Mouse (Mus musculus) hindbrain, embryonic 12.5 days (tissue): Measurements from ENCODE around the gene Acsf2. TPM values are rescaled to one million over a fixed set of nuclear protein-coding genes. Genes with fewer than 3 reads are reported as not detected.

Experiments
- ATAC-seq: fragments of 200-750 bp; cut with Nextera tagmentation; 2 replicates; pipeline ENCODE4 v1.8.0; 2017; ENCODE audit warnings: moderate TSS enrichment; ENCODE audit not compliant: low FRiP score
- H3K27ac ChIP-seq: fragments of 300-500 bp; sonication (generic); 2 replicates; pipeline ENCODE4 v1.5.1; 2016; ENCODE audit warnings: mild to moderate bottlenecking
- H3K27me3 ChIP-seq: fragments of 300-500 bp; sonication (generic); 2 replicates; pipeline ENCODE4 v1.6.1; 2016; ENCODE audit warnings: mild to moderate bottlenecking
- H3K36me3 ChIP-seq: fragments of 300-500 bp; sonication (generic); 2 replicates; pipeline ENCODE4 v1.6.1; 2016; ENCODE audit warnings: mild to moderate bottlenecking
- H3K4me1 ChIP-seq: fragments of 300-500 bp; sonication (generic); 2 replicates; pipeline ENCODE4 v1.6.1; 2016
- H3K4me2 ChIP-seq: fragments of 300-500 bp; sonication (generic); replicated peaks from 2 replicates; pipeline ENCODE4 v1.6.1; 2016; ENCODE audit warnings: mild to moderate bottlenecking
- H3K4me3 ChIP-seq: fragments of 300-500 bp; sonication (generic); 2 replicates; pipeline ENCODE4 v1.5.1; 2016; ENCODE audit warnings: mild to moderate bottlenecking
- H3K9ac ChIP-seq: fragments of 300-500 bp; sonication (generic); 2 replicates; pipeline ENCODE4 v1.6.1; 2016; ENCODE audit warnings: mild to moderate bottlenecking, moderate library complexity
- H3K9me3 ChIP-seq: fragments of 300-500 bp; sonication (generic); replicated peaks from 2 replicates; pipeline ENCODE4 v1.6.1; 2016; ENCODE audit warnings: mild to moderate bottlenecking
- WGBS: fragments of 180-500 bp; shearing (Covaris S2); methylation state at CpG from one replicate; pipeline ENCODE4 v1.1.7; 2016; 5-methylcytosine and 5-hydroxymethylcytosine counted together
- polyA plus RNA-seq: library from polyadenylated mRNA; unstranded; fragments of >200 nt; fragmentation: Nextera tagmentation; extraction: Ambion mirVana; gene quantifications from 2 replicates; pipeline ENCODE4 v1.2.1, GENCODE M21; 2016

Gene Acsf2
- polyA plus RNA-seq, 1 experiment from 2014 or later: 3.3 TPM

DNA sequence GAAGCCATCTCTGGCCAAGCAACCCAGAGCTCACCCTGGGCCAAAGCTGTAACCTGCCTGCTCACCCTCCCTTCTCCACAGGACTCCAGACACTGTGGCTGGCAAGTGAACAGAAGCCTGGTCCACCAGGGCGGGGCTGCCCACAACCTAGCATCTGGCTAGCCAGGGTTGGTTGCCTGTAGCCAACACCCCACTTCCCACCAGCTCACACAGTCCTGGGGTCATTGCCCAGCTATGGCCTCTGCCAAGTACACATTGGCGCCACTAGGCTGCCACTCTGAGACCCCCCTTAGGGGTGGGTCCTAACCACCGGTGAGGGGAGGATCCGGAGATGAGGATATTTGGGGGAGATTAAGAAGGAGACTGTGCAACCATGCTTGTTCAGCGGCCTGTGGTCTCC lies 37.9 kb downstream of the Acsf2 start:
- no peaks in the 10 kb centered on the region for H3K36me3 ChIP-seq
- 59% methylated on average over 5 of the region's 5 CpGs for WGBS
- peaks cover 19% of the 10 kb centered on the region for H3K4me1 ChIP-seq
- no peak for ATAC-seq
- peak overlapping the region; percentile 51; the same call in 1 of the 2 replicates for H3K4me2 ChIP-seq
- peaks cover 34% of the 10 kb centered on the region for H3K27me3 ChIP-seq
- no peaks in the 10 kb centered on the region for H3K9me3 ChIP-seq
- no peak overlapping the region for H3K9ac ChIP-seq
- 0 out of 2 replicates have a peak overlapping the region, but pooled peaks have one; percentile 26 for H3K4me3 ChIP-seq
- H3K27ac ChIP-seq: no peak overlapping the region

DNA sequence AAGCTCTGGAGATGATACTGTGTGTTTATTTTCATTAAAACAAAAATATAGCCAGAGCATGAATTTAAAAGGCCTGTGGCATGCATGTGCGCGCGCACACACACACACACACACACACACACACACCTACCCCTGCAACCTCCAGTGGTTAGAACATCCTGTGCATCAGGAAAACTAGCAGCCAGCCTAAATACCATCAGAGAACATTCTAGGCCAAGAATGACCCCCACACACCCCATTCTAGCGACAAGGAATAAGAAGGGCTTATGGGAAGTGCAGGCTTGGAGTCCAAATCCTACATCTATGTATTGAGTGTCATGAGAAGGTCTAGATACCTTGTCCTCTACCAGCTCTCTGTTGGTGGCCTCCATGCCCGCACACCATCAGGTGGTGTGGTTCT lies 38.3 kb downstream of the Acsf2 start:
- 92% methylated on average over 5 of the region's 5 CpGs for WGBS

DNA sequence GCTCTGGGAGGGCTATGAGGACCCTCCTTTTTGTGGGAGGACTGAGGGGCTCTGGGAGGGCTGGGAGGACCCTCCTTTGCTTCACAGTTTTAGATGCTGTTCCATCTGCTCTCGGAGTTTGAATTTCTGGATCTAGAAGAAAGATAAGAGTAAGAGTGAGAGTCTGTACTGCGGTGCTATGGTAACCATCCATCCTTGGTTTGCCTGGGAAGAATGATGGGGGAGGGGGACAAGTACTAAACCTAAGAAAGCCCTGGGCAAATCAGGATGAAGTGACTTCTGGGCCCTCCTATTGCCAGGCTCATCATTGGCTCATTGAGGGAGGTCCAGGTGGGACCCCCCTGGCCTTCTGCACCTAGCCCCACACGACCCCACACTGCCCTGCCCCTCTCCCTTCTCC lies 43.4 kb downstream of the Acsf2 start:
- Histone ChIP-seq H3K4me2 (no peak overlapping the region), H3K9me3 (no peaks in the 10 kb centered on the region), H3K4me1 (no peaks in the 10 kb centered on the region), H3K36me3 (no peaks in the 10 kb centered on the region), H3K9ac (no peak overlapping the region), H3K4me3 (no peak overlapping the region), H3K27me3 (no peaks in the 10 kb centered on the region), H3K27ac (no peak overlapping the region)
- ATAC-seq: no peak
- WGBS: 73% methylated on average over 3 of the region's 3 CpGs

More for the DNA sequence above, 38.3 kb downstream of the Acsf2 start:
- H3K9ac ChIP-seq: no peak overlapping the region
- no peak overlapping the region for H3K4me3 ChIP-seq
- H3K4me2 ChIP-seq: no peak overlapping the region
- H3K27ac ChIP-seq: no peak overlapping the region
- no peaks in the 10 kb centered on the region for H3K36me3 ChIP-seq
- H3K27me3 ChIP-seq: peaks cover 34% of the 10 kb centered on the region
- no peak for ATAC-seq
- peaks cover 19% of the 10 kb centered on the region for H3K4me1 ChIP-seq
- no peaks in the 10 kb centered on the region for H3K9me3 ChIP-seq

DNA sequence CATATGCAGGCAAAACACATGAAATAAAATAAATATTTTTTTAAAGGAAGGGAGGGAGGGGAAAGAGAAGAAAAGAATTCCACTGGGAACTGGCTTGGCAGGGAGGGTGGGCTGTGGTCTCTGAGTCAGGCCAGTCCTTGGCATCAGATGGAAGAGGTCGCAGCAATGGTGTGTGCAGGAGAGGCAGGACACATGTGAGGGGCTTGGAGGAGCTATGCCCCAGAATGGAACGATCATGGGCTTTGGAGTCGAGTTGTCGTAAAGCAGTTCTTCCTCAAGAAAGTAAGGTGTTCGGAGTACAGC lies 51.3 kb downstream of the Acsf2 start:
- H3K4me3 ChIP-seq: no peak overlapping the region
- peaks cover 14% of the 10 kb centered on the region for H3K4me1 ChIP-seq
- no peak overlapping the region for H3K4me2 ChIP-seq
- WGBS: 87% methylated on average over 5 of the region's 5 CpGs
- no peaks in the 10 kb centered on the region for H3K27me3 ChIP-seq
- H3K9me3 ChIP-seq: no peaks in the 10 kb centered on the region
- no peak overlapping the region for H3K9ac ChIP-seq
- no peak for ATAC-seq
- H3K27ac ChIP-seq: no peak overlapping the region
- no peaks in the 10 kb centered on the region for H3K36me3 ChIP-seq

DNA sequence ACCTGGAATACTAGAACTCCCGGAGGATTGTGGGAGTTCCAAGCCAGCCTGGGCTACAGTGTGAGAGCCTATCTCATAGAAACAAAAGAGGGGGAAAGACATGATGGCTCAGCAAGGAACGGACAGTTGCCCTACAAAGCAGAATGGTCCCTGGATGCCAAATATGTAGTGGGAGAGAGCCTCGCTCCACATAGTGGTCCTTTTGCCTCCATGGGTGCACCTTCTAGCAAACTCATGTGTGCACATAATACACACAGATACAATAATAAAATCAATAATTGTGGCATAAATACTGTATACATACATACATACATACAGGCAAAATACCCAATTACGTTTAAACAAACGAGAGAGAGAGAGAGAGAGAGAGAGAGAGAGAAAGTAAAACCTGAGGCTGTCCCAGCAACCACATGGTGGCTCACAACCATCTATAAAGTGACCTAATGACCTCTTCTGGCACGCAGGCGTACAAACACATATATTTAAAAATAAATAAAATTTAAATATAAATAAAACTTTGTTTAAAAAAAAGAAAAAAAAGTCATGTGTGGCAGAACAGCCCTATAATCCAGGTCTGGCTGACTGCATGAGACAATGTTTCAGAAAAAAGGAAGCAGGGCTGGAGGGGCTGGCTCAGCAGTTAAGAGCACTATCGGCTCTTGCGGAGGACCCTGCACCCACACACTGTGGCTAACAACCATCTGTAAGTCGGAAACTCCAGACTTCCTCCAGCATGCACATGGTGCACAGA lies 51.8 kb downstream of the Acsf2 start:
- Histone ChIP-seq H3K9ac (no peak overlapping the region), H3K27me3 (no peaks in the 10 kb centered on the region)

DNA sequence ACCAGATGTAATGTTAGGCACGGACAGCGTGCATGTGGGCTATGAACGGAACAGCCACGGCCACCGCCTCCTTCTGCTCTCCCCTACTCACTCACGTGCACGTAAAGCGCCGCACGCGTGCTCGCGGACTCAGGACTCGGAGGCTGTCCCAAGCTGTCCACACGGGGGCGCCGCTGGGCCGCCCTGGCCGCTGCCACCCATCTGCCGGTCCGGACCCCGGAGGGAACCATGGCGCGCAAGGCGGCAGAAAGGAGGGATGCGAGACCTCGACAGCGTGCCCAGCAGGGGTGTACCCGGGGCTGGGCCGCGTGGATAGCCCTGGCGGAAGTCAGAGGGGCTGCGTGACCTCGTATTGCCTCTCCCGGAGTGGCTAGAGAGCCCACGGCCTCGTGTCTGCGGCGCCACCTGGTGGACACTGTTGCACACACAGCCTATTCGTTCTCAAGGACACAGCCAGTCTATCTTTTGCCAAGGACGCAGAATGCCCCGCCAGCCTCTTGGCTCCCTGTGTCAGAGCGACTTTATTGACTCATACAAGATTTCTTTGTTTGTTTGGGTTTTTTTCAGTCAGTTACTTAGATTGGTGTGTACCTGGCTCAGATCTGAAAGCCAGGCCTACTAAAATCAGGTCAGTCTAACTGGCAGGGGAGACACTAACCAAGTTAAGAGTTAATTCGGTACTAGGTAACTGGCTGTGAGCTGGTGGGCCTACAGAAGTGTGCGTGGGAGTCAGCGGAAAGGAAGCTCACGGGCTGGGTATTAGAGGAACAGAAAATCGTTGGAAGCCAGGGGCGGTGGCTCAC lies 52.6 kb downstream of the Acsf2 start, which contains the start of gene Rsad1:
Rsad1 (minus strand) TSS at position 368 of the 803 bp plus-strand sequence.
- Histone ChIP-seq H3K27me3 (no peaks in the 10 kb centered on the region), H3K27ac (peak within 1 kb of the TSS; percentile 85), H3K4me1 (peaks cover 21% of the 10 kb centered on the region), H3K9ac (peak within 1 kb of the TSS; percentile 72), H3K4me3 (peak within 1 kb of the TSS; percentile 60), H3K4me2 (peak within 1 kb of the TSS; percentile 94), H3K36me3 (no peaks in the 10 kb centered on the region), H3K9me3 (no peaks in the 10 kb centered on the region)
- 5% methylated on average over 49 of the region's 49 CpGs for whole genome bisulfite sequencing
- ATAC-seq: peak; percentile 86

More for the DNA sequence above, 51.8 kb downstream of the Acsf2 start:
- Histone ChIP-seq H3K4me1 (peaks cover 14% of the 10 kb centered on the region), H3K4me2 (no peak overlapping the region), H3K27ac (no peak overlapping the region), H3K4me3 (no peak overlapping the region), H3K9me3 (no peaks in the 10 kb centered on the region), H3K36me3 (no peaks in the 10 kb centered on the region)
- WGBS: 76% methylated on average over 10 of the region's 10 CpGs
- ATAC-seq: no peak

DNA sequence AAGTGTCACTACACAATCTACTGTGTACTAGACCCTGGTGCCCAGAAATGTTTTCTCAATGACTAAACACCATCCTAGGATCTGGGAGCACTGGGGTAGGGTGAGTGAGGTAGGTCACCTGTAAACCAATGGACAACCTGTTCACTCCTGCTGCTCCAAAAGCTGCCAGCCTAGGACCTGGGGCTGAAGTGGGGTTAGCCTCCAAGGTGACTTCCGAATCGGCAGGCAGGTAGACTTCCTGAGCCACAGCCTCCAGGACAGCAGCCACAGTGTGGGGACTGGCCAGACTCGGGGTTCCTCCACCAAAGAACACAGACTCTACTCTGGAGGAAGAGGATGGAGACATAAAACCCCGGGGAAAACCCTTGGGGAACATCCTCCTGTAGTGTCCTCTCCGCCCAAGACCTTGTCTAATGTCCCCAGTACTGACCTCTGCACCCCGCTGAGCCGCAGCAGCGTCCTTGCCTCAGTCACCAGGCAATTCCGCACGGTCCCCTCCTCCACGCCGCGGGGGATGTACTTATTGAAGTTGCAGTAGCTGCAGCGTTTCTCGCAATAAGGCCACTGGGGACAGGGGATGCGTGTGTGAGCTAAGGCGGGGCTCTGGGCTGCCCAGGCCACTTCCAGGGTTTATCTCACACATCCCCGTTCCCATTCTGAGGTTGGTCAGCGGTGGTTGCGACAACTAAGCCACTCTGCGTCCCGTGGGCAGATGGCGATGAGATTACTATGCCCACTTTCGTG lies 53.5 kb downstream of the Acsf2 start:
- H3K36me3 ChIP-seq: no peaks in the 10 kb centered on the region
- no peaks in the 10 kb centered on the region for H3K27me3 ChIP-seq
- H3K27ac ChIP-seq: no peak overlapping the region
- 10% methylated on average over 24 of the region's 24 CpGs for WGBS
- H3K9me3 ChIP-seq: no peaks in the 10 kb centered on the region
- peak overlapping the region; percentile 94 for H3K4me2 ChIP-seq
- peak; percentile 47 for ATAC-seq
- H3K9ac ChIP-seq: peak overlapping the region; percentile 72
- peaks cover 21% of the 10 kb centered on the region for H3K4me1 ChIP-seq
- H3K4me3 ChIP-seq: peak overlapping the region; percentile 60

DNA sequence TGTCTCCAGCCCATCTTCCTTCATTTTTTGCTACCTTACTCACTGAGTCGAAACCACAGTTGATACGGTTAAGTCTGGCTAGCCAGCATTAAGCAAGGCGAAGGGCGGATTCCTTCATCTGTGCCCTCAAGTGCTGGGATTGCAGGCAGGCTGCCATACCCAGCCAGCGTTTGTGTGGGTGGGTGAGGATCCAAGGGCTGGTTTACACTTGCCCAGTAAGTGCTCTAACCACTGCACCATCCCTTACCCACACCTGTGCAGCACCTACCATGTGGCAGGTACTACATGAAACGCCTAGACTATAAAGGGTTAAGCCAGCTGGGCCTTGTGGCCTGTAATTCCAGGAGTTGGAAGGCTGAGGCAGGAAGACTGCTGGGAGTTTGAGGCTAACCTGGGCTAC lies 54.4 kb downstream of the Acsf2 start:
- H3K27me3 ChIP-seq: no peaks in the 10 kb centered on the region
- no peak for ATAC-seq
- 95% methylated on average over 6 of the region's 6 CpGs for WGBS

DNA sequence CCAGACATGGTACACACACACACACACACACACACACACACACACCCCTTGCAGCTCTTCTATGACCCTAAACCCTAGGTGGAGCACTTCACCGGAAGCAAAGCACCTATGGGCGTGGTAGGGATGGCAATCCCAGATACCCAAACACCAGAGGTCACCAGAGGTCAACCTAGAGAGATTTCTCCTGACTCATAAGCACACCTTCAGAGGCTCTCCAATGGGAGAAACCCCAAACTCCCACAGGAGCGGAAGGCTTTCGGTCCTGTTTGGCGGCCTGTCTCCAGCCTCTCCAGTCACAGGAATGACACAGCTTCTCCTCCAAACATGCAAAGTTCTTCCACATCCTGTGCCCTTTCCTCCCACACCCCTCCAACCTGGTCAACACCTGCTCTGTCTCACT lies 55.3 kb downstream of the Acsf2 start:
- H3K9me3 ChIP-seq: no peaks in the 10 kb centered on the region
- ATAC-seq: no peak

More for the DNA sequence above, 54.4 kb downstream of the Acsf2 start:
- peaks cover 21% of the 10 kb centered on the region for H3K4me1 ChIP-seq
- no peaks in the 10 kb centered on the region for H3K36me3 ChIP-seq
- no peak overlapping the region for H3K4me3 ChIP-seq
- no peaks in the 10 kb centered on the region for H3K9me3 ChIP-seq
- H3K27ac ChIP-seq: no peak overlapping the region
- H3K9ac ChIP-seq: no peak overlapping the region
- no peak overlapping the region for H3K4me2 ChIP-seq

DNA sequence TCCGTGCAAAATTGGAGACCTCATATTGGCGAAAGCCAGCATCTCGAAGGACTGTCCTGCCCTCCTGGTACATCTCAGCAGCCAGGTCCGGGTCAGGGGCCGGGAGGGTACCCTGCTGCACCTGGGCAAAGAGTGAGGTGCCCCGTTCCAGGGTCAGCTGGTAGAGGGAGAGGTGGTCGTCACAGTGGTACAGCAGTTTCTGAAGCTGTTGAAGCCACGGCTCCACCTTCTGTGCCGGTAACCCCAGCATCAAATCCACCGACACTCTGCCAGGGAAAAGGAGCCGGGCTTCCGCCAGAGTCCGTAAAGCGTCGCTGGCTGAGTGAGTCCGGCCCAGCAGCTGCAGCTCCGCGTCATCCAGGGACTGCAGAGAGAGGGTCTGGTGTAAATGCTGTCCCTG lies 57.2 kb downstream of the Acsf2 start:
- Histone ChIP-seq H3K27ac (no peak overlapping the region), H3K9me3 (no peaks in the 10 kb centered on the region), H3K36me3 (no peaks in the 10 kb centered on the region), H3K4me3 (no peak overlapping the region), H3K9ac (no peak overlapping the region; the same call in 1 of the 2 replicates), H3K4me2 (peak overlapping the region; percentile 30), H3K27me3 (no peaks in the 10 kb centered on the region), H3K4me1 (peaks cover 19% of the 10 kb centered on the region)
- 46% methylated on average over 18 of the region's 18 CpGs for WGBS
- ATAC-seq: no peak

More for the DNA sequence above, 55.3 kb downstream of the Acsf2 start:
- Histone ChIP-seq H3K4me3 (no peak overlapping the region), H3K27me3 (no peaks in the 10 kb centered on the region), H3K9ac (no peak overlapping the region), H3K4me2 (no peak overlapping the region), H3K27ac (no peak overlapping the region), H3K36me3 (no peaks in the 10 kb centered on the region), H3K4me1 (peaks cover 21% of the 10 kb centered on the region)
- 97% methylated on average over 5 of the region's 5 CpGs for WGBS

DNA sequence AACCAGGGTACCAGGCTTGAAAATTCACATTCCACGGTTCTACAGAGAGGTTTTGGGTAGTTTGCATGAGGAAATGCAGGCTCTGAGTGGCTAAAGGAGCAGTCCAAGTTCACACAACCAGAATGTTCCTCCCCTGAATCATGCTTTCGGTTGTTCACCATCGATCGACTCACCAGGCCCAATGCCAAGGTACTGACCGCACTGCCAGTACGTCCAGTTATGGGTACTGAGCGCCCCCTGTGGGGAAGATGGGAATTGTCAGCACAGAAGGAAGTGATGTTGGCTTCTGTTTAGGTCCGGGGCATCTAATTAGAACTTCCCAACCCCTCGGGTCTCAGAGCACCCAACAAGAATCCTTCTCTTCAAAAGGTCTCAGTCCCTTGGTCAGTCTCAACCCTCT lies 57.7 kb downstream of the Acsf2 start:
- H3K27ac ChIP-seq: no peak overlapping the region
- H3K9ac ChIP-seq: no peak overlapping the region
- peak overlapping the region; percentile 30 for H3K4me2 ChIP-seq
- no peak overlapping the region for H3K4me3 ChIP-seq
- no peak for ATAC-seq
- H3K36me3 ChIP-seq: no peaks in the 10 kb centered on the region
- no peaks in the 10 kb centered on the region for H3K9me3 ChIP-seq
- 43% methylated on average over 9 of the region's 9 CpGs for WGBS
- peaks cover 14% of the 10 kb centered on the region for H3K4me1 ChIP-seq
- no peaks in the 10 kb centered on the region for H3K27me3 ChIP-seq

DNA sequence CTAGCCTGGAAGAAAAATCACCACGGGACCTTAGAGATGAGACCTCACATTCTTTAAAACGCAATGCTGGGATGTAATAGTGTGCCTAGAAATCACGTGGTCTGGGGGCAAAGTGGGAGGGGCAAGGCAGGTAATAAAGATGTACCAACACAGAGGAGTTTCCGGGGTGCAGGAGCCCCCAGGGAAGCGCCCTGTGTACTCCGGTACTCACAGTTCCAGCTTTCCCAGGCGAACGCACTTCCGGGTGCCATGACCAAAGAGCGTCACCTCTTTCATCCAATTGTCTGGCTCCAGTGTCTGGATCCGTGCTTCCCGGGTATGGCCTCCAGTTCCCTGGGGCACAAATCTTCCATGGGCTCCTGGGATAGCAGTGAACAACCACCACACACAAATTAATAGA lies 58.3 kb downstream of the Acsf2 start:
- no peaks in the 10 kb centered on the region for H3K36me3 ChIP-seq
- no peak for ATAC-seq
- WGBS: 87% methylated on average over 12 of the region's 12 CpGs

More for the DNA sequence above, 58.3 kb downstream of the Acsf2 start:
- Histone ChIP-seq H3K9ac (no peak overlapping the region), H3K4me2 (no peak overlapping the region), H3K9me3 (no peaks in the 10 kb centered on the region), H3K4me1 (peaks cover 11% of the 10 kb centered on the region), H3K4me3 (no peak overlapping the region), H3K27ac (no peak overlapping the region), H3K27me3 (no peaks in the 10 kb centered on the region)
